Mouse (Mus musculus) heart, embryonic 14.5 days (tissue): ENCODE results near the gene Tbrg4. TPM values are rescaled to one million over a fixed set of nuclear protein-coding genes. Genes with fewer than 3 reads are reported as not detected.

Experiments
- ATAC-seq: fragments of 200-750 bp; cut with Nextera tagmentation; 2 replicates; pipeline ENCODE4 v1.8.0; 2017; ENCODE audit warnings: low read depth, moderate TSS enrichment; ENCODE audit not compliant: insufficient number of reproducible peaks, insufficient read depth, low FRiP score
- H3K27ac ChIP-seq, 2 experiments: fragments of 200-500 bp in 1 of 2; fragments of 300-500 bp in 1 of 2; sonication (generic) in 1 of 2; replicated peaks in 1 of 2; 2 replicates each; pipeline ENCODE4 v1.5.1; 2012 to 2014; ENCODE audit warnings: low read depth in 2 of 2, low read length in 2 of 2, control low read depth in 1 of 2, mild to moderate bottlenecking in 1 of 2, mixed read lengths in 1 of 2; ENCODE audit not compliant: control insufficient read depth in 1 of 2, insufficient read depth in 1 of 2
- H3K27me3 ChIP-seq: fragments of 300-500 bp; sonication (generic); 2 replicates; pipeline ENCODE4 v1.6.1; 2014; ENCODE audit warnings: mild to moderate bottlenecking, low read length, control low read depth; ENCODE audit not compliant: control insufficient read depth, insufficient read depth
- H3K36me3 ChIP-seq: fragments of 300-500 bp; sonication (generic); 2 replicates; pipeline ENCODE4 v1.6.1; 2014; ENCODE audit warnings: mild to moderate bottlenecking, control low read depth, low read length, mixed read lengths; ENCODE audit not compliant: control insufficient read depth, insufficient read depth
- H3K4me1 ChIP-seq, 2 experiments: fragments of 200-500 bp in 1 of 2; fragments of 300-500 bp in 1 of 2; sonication (generic) in 1 of 2; 2 replicates each; pipeline ENCODE4 v1.6.1; 2012 to 2014; ENCODE audit warnings: low read length in 2 of 2, control low read depth in 1 of 2, mixed read lengths in 1 of 2; ENCODE audit not compliant: control insufficient read depth in 2 of 2, insufficient read depth in 2 of 2
- H3K4me2 ChIP-seq: fragments of 300-500 bp; sonication (generic); 2 replicates; pipeline ENCODE4 v1.6.1; 2014; ENCODE audit warnings: mild to moderate bottlenecking, low read length
- H3K4me3 ChIP-seq, 2 experiments: fragments of 200-500 bp in 1 of 2; fragments of 300-500 bp in 1 of 2; sonication (generic) in 1 of 2; 2 replicates each; pipeline ENCODE4 v1.5.1; 2012 to 2014; ENCODE audit warnings: low read length in 2 of 2, mild to moderate bottlenecking in 2 of 2, control low read depth in 1 of 2, low read depth in 1 of 2, moderate library complexity in 1 of 2; ENCODE audit not compliant: control insufficient read depth in 1 of 2, insufficient read depth in 1 of 2
- H3K9ac ChIP-seq: fragments of 300-500 bp; sonication (generic); 2 replicates; pipeline ENCODE4 v1.6.1; 2014; ENCODE audit warnings: mild to moderate bottlenecking, low read length
- H3K9me3 ChIP-seq: fragments of 300-500 bp; sonication (generic); 2 replicates; pipeline ENCODE4 v1.6.1; 2016; ENCODE audit warnings: low read length, control low read depth; ENCODE audit not compliant: control insufficient read depth
- WGBS: fragments of 180-500 bp; shearing (Covaris S2); extraction: QIAGEN DNeasy Blood & Tissue Kit; methylation state at CpG from one replicate; pipeline ENCODE4 v1.1.7; 2014; 5-methylcytosine and 5-hydroxymethylcytosine counted together
- polyA plus RNA-seq: library from polyadenylated mRNA; unstranded; fragments of >200 nt; fragmentation: Nextera tagmentation; extraction: Ambion mirVana; gene quantifications from 2 replicates; pipeline ENCODE4 v1.2.1, GENCODE M21; 2014

Gene Tbrg4
- polyA plus RNA-seq, 1 experiment from 2014 or later = 34.8 TPM

DNA sequence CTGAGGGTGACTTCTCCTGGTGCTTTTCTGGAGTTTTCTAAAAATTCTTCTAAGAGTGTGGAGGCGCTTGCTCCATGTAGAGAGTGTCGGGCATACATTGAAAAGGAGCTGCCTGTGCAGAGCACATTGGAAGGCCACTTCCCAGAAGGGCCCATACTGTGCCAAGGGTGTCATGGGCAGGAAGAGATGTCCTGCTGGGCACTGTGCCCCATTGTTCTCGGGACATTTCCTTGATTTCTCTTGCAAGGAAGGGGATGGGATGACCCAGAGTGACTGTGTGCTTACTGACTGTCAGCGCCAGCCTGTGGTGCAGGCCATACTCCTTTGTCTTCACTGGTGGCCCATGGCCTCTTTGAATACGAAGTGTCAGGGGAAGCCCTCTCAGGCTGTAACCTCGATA, 13.2 kb upstream of the Tbrg4 start:
- no peak for ATAC-seq
- Histone ChIP-seq H3K27ac (no peak overlapping the region), H3K36me3 (no peaks in the 10 kb centered on the region), H3K4me3 (no peak overlapping the region), H3K9me3 (no peaks in the 10 kb centered on the region), H3K4me2 (no peak overlapping the region), H3K9ac (no peak overlapping the region), H3K27me3 (no peaks in the 10 kb centered on the region), H3K4me1 (no peaks in the 10 kb centered on the region)
- WGBS = 72% methylated on average over 6 of the region's 6 CpGs

GRCm38 (mm10) chr11:6638537-6638936, 12.7 kb upstream of the Tbrg4 start, which contains the start of gene Wap:
Gene Wap (minus strand): TSS chr11:6638637.
- H3K4me3 ChIP-seq = no peak within 1 kb of the TSS
- no peak for ATAC-seq
- H3K4me1 ChIP-seq = no peaks in the 10 kb centered on the region
- no peak within 1 kb of the TSS for H3K4me2 ChIP-seq
- no peak within 1 kb of the TSS for H3K9ac ChIP-seq
- 86% methylated on average over 4 of the region's 4 CpGs for WGBS
- H3K9me3 ChIP-seq = no peaks in the 10 kb centered on the region
- no peaks in the 10 kb centered on the region for H3K36me3 ChIP-seq
- no peaks in the 10 kb centered on the region for H3K27me3 ChIP-seq
- H3K27ac ChIP-seq = no peak within 1 kb of the TSS

DNA sequence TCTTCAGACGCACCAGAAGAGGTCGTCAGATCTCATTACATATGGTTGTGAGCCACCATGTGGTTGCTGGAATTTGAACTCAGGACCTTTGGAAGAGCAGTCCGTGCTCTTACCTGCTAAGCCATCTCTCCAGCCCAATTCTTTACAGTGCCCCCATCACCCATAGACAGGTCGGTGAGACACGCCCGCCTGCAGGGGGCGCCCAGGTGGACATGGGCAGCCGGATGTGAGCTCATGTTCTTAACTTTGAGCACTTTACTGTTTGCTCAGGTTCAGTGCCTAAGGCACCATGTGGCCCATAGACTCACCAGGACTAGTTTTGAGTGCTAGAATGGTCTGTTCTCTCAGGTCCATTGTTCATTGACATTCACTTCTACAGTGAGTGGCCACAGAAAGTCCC, 10.3 kb upstream of the Tbrg4 start:
- Histone ChIP-seq H3K27ac (no peak overlapping the region), H3K9ac (no peak overlapping the region), H3K4me1 (no peaks in the 10 kb centered on the region), H3K4me2 (no peak overlapping the region), H3K27me3 (no peaks in the 10 kb centered on the region; the same call in 1 of the 2 replicates), H3K9me3 (no peaks in the 10 kb centered on the region), H3K4me3 (no peak overlapping the region), H3K36me3 (no peaks in the 10 kb centered on the region)
- no peak for ATAC-seq
- 68% methylated on average over 8 of the region's 8 CpGs for WGBS

DNA sequence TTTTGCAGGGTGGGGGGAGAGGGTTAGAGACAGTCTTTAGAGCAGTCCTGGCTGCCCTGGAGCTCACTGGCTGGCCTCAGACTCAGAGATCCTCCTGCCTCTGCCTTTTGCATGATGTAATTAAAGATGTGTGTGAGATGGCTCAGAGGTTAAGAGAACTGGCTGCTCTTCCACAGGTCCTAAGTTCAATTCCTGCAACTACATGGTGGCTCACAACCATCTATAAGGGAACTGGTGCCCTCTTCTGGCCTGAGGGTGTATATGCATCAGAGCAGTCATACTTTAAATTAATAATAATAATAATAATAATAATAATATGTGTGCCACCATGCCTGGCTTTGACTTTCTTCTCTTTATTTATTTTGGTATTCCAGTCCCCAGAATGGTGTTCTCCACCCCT, 3.8 kb upstream of the Tbrg4 start:
- H3K27me3 ChIP-seq = no peaks in the 10 kb centered on the region; the same call in 1 of the 2 replicates
- H3K9ac ChIP-seq = no peak overlapping the region
- H3K4me1 ChIP-seq = peaks cover 6 to 10% of the 10 kb centered on the region in 2 experiments
- no peak overlapping the region for H3K4me2 ChIP-seq
- H3K36me3 ChIP-seq = peaks cover 3% of the 10 kb centered on the region; the same call in 1 of the 2 replicates
- no peak overlapping the region for H3K4me3 ChIP-seq
- ATAC-seq = no peak
- no peak overlapping the region for H3K27ac ChIP-seq
- H3K9me3 ChIP-seq = no peaks in the 10 kb centered on the region

- Histone ChIP-seq H3K4me1 (peaks cover 14 to 21% of the 10 kb centered on the region in 2 experiments), H3K4me3 (no peak overlapping the region), H3K27me3 (no peaks in the 10 kb centered on the region; the same call in 1 of the 2 replicates), H3K27ac (no peak overlapping the region), H3K9ac (no peak overlapping the region), H3K36me3 (peaks cover 14% of the 10 kb centered on the region), H3K4me2 (no peak overlapping the region), H3K9me3 (no peaks in the 10 kb centered on the region)
- 41% methylated on average over 4 of the region's 4 CpGs for WGBS
- ATAC-seq = no peak
Measured at GRCm38 (mm10) chr11:6628568-6628967, 2.7 kb upstream of the Tbrg4 start.

DNA sequence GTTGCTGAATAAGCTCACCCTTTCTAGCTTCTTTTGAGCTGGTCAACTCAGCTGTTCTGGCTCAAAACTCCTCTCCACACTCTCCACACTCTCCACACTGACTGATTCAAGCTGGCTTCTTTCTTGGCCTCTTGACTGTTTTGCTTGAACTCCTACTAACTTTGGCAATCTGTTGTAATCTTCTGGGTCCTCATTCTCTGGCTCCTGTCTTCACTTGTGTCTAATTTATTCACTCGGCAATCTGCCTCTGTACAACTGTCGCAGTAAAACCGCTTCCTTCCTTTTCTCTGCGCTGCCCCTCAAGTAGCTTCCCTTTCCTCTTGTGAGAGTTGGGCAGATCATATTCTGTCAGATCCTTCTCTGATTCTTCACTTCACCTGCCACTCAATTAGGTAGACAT, 1.9 kb upstream of the Tbrg4 start:
- H3K4me3 ChIP-seq = no peak overlapping the region
- no peak for ATAC-seq
- peaks cover 14 to 26% of the 10 kb centered on the region in 2 experiments for H3K4me1 ChIP-seq
- no peak overlapping the region for H3K9ac ChIP-seq
- H3K9me3 ChIP-seq = no peaks in the 10 kb centered on the region
- 87% methylated on average over 4 of the region's 4 CpGs for WGBS
- no peak overlapping the region for H3K27ac ChIP-seq
- H3K36me3 ChIP-seq = peaks cover 22% of the 10 kb centered on the region
- H3K27me3 ChIP-seq = no peaks in the 10 kb centered on the region
- H3K4me2 ChIP-seq = no peak overlapping the region

DNA sequence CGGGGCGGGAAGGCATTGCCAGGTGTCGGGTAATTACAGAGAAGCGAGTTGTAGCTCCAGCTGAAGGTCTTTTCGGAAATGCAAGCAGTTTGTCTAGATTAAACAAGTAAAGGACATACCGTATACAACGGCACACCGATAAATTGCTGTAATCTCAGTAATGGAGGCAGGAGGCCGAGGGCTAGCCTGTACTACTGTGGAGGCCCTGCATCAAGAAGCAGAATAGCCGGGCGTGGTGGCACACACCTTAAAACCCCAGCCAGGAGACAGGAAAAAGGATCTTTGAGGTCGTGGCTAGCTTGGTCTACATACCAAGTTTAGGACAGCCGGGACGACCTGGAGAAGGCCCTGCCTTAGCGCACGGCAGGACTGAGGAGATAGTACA, 513 bp upstream of the Tbrg4 start:
- H3K4me1 ChIP-seq = peaks cover 14 to 26% of the 10 kb centered on the region in 2 experiments
- 13% methylated on average over 16 of the region's 16 CpGs for WGBS
- peak overlapping the region; percentile 70 for H3K4me2 ChIP-seq
- no peak for ATAC-seq
- no peaks in the 10 kb centered on the region for H3K27me3 ChIP-seq
- peak overlapping the region; percentile 74 to 78 for H3K4me3 ChIP-seq
- H3K9me3 ChIP-seq = no peaks in the 10 kb centered on the region
- H3K9ac ChIP-seq = peak overlapping the region; percentile 85
- peak overlapping the region; percentile 87 to 96 for H3K27ac ChIP-seq
- H3K36me3 ChIP-seq = peaks cover 36% of the 10 kb centered on the region

- Histone ChIP-seq H3K4me3 (peak overlapping the region; percentile 74 to 78), H3K9ac (peak overlapping the region; percentile 85), H3K4me1 (peaks cover 14 to 26% of the 10 kb centered on the region in 2 experiments), H3K36me3 (peaks cover 52% of the 10 kb centered on the region), H3K9me3 (no peaks in the 10 kb centered on the region), H3K27me3 (no peaks in the 10 kb centered on the region), H3K27ac (no peak overlapping the region), H3K4me2 (peak overlapping the region; percentile 89)
- ATAC-seq = no peak
- 49% methylated on average over 14 of the region's 14 CpGs for WGBS
Measured at GRCm38 (mm10) chr11:6624619-6625382, 1.1 kb downstream of the Tbrg4 start.
